Mouse (Mus musculus): ENCODE results near the gene Ndufs2. TPM values are rescaled to one million over a fixed set of nuclear protein-coding genes. Genes with fewer than 3 reads are reported as not detected.
"Not testable (repeated sequence)": the region's sequence is repeated elsewhere in the genome, so short reads cannot be mapped to it uniquely, and the experiment has no call there.

Gene Ndufs2
- polyA plus RNA-seq, 1 experiment from 2014 or later = 218 TPM

- no peaks in the 10 kb centered on the region for H3K9me3 ChIP-seq (ENCODE audit: control insufficient read depth, low read length)
- peaks cover 25% of the 10 kb centered on the region for H3K36me3 ChIP-seq (replicated peaks; ENCODE audit: control insufficient read depth, insufficient read depth)
- peak overlapping the region; percentile 81 for H3K27ac ChIP-seq
- ATAC-seq (ENCODE audit: low FRiP score) = no peak
- no peaks in the 10 kb centered on the region for H3K27me3 ChIP-seq (ENCODE audit: control insufficient read depth, insufficient read depth, low read length)
- H3K4me3 ChIP-seq (replicated peaks; ENCODE audit: low read length) = peak overlapping the region; percentile 80; the same call in 1 of the 2 replicates
- H3K4me2 ChIP-seq (replicated peaks) = peak overlapping the region; percentile 71
- WGBS = 24% methylated on average over 4 of the region's 4 CpGs
- no peak overlapping the region for H3K9ac ChIP-seq
- DNase-seq (ENCODE audit: low spot score) = no peak
- peaks cover 42% of the 10 kb centered on the region for H3K4me1 ChIP-seq (replicated peaks; ENCODE audit: control insufficient read depth, insufficient read depth, low read length)
Observed at GRCm38 (mm10) chr1:171247916-171248315, 3.3 kb downstream of the Ndufs2 start.

GRCm38 (mm10) chr1:171247453-171247841 is 3.7 kb downstream of the Ndufs2 start:
- 20% methylated on average over 13 of the region's 13 CpGs for WGBS

GRCm38 (mm10) chr1:171246709-171247452 is 4.3 kb downstream of the Ndufs2 start:
- peak overlapping the region; percentile 81 for H3K27ac ChIP-seq
- peak; percentile 94 for ATAC-seq (ENCODE audit: low FRiP score)
- no peaks in the 10 kb centered on the region for H3K9me3 ChIP-seq (ENCODE audit: control insufficient read depth, low read length)
- H3K27me3 ChIP-seq (ENCODE audit: control insufficient read depth, insufficient read depth, low read length) = no peaks in the 10 kb centered on the region
- peaks cover 34% of the 10 kb centered on the region for H3K4me1 ChIP-seq (replicated peaks; ENCODE audit: control insufficient read depth, insufficient read depth, low read length)
- H3K9ac ChIP-seq = peak overlapping the region; percentile 94
- DNase-seq (ENCODE audit: low spot score) = peak; percentile 99
- H3K36me3 ChIP-seq (replicated peaks; ENCODE audit: control insufficient read depth, insufficient read depth) = peaks cover 35% of the 10 kb centered on the region
- H3K4me3 ChIP-seq (replicated peaks; ENCODE audit: low read length) = peak overlapping the region; percentile 80
- H3K4me2 ChIP-seq (replicated peaks) = peak overlapping the region; percentile 71
- WGBS = under 1% methylated on average over 41 of the region's 41 CpGs

More at GRCm38 (mm10) chr1:171247453-171247841, 3.7 kb downstream of the Ndufs2 start:
- H3K27ac ChIP-seq = peak overlapping the region; percentile 81
- H3K9ac ChIP-seq = peak overlapping the region; percentile 38
- ATAC-seq (ENCODE audit: low FRiP score) = no peak; the same call in 1 of the 2 replicates
- H3K4me2 ChIP-seq (replicated peaks) = peak overlapping the region; percentile 71
- no peaks in the 10 kb centered on the region for H3K9me3 ChIP-seq (ENCODE audit: control insufficient read depth, low read length)
- no peak for DNase-seq (ENCODE audit: low spot score)
- peaks cover 30% of the 10 kb centered on the region for H3K36me3 ChIP-seq (replicated peaks; ENCODE audit: control insufficient read depth, insufficient read depth)
- H3K4me1 ChIP-seq (replicated peaks; ENCODE audit: control insufficient read depth, insufficient read depth, low read length) = peaks cover 40% of the 10 kb centered on the region
- no peaks in the 10 kb centered on the region for H3K27me3 ChIP-seq (ENCODE audit: control insufficient read depth, insufficient read depth, low read length)
- H3K4me3 ChIP-seq (replicated peaks; ENCODE audit: low read length) = peak overlapping the region; percentile 80

- Histone ChIP-seq H3K9me3 (ENCODE audit: control insufficient read depth, low read length) (no peaks in the 10 kb centered on the region), H3K27ac (no peak overlapping the region), H3K4me1 (replicated peaks; ENCODE audit: control insufficient read depth, insufficient read depth, low read length) (peaks cover 20% of the 10 kb centered on the region), H3K4me3 (replicated peaks; ENCODE audit: low read length) (no peak overlapping the region), H3K27me3 (ENCODE audit: control insufficient read depth, insufficient read depth, low read length) (no peaks in the 10 kb centered on the region), H3K4me2 (replicated peaks) (peak overlapping the region; percentile 71), H3K9ac (no peak overlapping the region), H3K36me3 (replicated peaks; ENCODE audit: control insufficient read depth, insufficient read depth) (peaks cover 50% of the 10 kb centered on the region)
- DNase-seq (ENCODE audit: low spot score) = no peak
- no peak for ATAC-seq (ENCODE audit: low FRiP score)
- WGBS = 95% methylated on average over 8 of the region's 8 CpGs
Observed at GRCm38 (mm10) chr1:171245353-171245752, 5.8 kb downstream of the Ndufs2 start.

GRCm38 (mm10) chr1:171241952-171242351 is 9.2 kb downstream of the Ndufs2 start:
- not testable (repeated sequence) for H3K4me2 ChIP-seq (replicated peaks); H3K4me3 ChIP-seq (replicated peaks; ENCODE audit: low read length); H3K27me3 ChIP-seq (ENCODE audit: control insufficient read depth, insufficient read depth, low read length); H3K9ac ChIP-seq; ATAC-seq (ENCODE audit: low FRiP score); H3K27ac ChIP-seq; H3K9me3 ChIP-seq (ENCODE audit: control insufficient read depth, low read length); DNase-seq (ENCODE audit: low spot score); H3K4me1 ChIP-seq (replicated peaks; ENCODE audit: control insufficient read depth, insufficient read depth, low read length)
- WGBS = 85% methylated on average over 12 of the region's 12 CpGs
- H3K36me3 ChIP-seq (replicated peaks; ENCODE audit: control insufficient read depth, insufficient read depth) = peaks cover 84% of the 10 kb centered on the region

GRCm38 (mm10) chr1:171240911-171241310 is 10.3 kb downstream of the Ndufs2 start:
- H3K9me3 ChIP-seq (ENCODE audit: control insufficient read depth, low read length) = no peaks in the 10 kb centered on the region
- H3K9ac ChIP-seq = no peak overlapping the region
- H3K27ac ChIP-seq = no peak overlapping the region
- WGBS = 94% methylated on average over 10 of the region's 10 CpGs
- no peak overlapping the region for H3K4me2 ChIP-seq (replicated peaks)
- peaks cover 4% of the 10 kb centered on the region for H3K4me1 ChIP-seq (replicated peaks; ENCODE audit: control insufficient read depth, insufficient read depth, low read length)
- H3K36me3 ChIP-seq (replicated peaks; ENCODE audit: control insufficient read depth, insufficient read depth) = peaks cover 95% of the 10 kb centered on the region
- ATAC-seq (ENCODE audit: low FRiP score) (no peak), DNase-seq (ENCODE audit: low spot score) (no peak)
- H3K27me3 ChIP-seq (ENCODE audit: control insufficient read depth, insufficient read depth, low read length) = no peaks in the 10 kb centered on the region
- no peak overlapping the region for H3K4me3 ChIP-seq (replicated peaks; ENCODE audit: low read length)

GRCm38 (mm10) chr1:171239992-171240744 is 11.0 kb downstream of the Ndufs2 start:
- 81% methylated on average over 15 of the region's 15 CpGs for WGBS
- no peak for ATAC-seq (ENCODE audit: low FRiP score)
- Histone ChIP-seq H3K9ac (no peak overlapping the region), H3K36me3 (replicated peaks; ENCODE audit: control insufficient read depth, insufficient read depth) (peaks cover 96% of the 10 kb centered on the region), H3K4me2 (replicated peaks) (no peak overlapping the region), H3K27ac (no peak overlapping the region), H3K4me3 (replicated peaks; ENCODE audit: low read length) (no peak overlapping the region), H3K9me3 (ENCODE audit: control insufficient read depth, low read length) (no peaks in the 10 kb centered on the region), H3K27me3 (ENCODE audit: control insufficient read depth, insufficient read depth, low read length) (no peaks in the 10 kb centered on the region), H3K4me1 (replicated peaks; ENCODE audit: control insufficient read depth, insufficient read depth, low read length) (no peaks in the 10 kb centered on the region)
- DNase-seq (ENCODE audit: low spot score) = no peak

GRCm38 (mm10) chr1:171238463-171238862 is 12.7 kb downstream of the Ndufs2 start:
- Histone ChIP-seq H3K27ac (no peak overlapping the region), H3K27me3 (ENCODE audit: control insufficient read depth, insufficient read depth, low read length) (no peaks in the 10 kb centered on the region), H3K4me1 (replicated peaks; ENCODE audit: control insufficient read depth, insufficient read depth, low read length) (no peaks in the 10 kb centered on the region), H3K4me2 (replicated peaks) (no peak overlapping the region), H3K36me3 (replicated peaks; ENCODE audit: control insufficient read depth, insufficient read depth) (peaks cover 99% of the 10 kb centered on the region), H3K9ac (no peak overlapping the region), H3K4me3 (replicated peaks; ENCODE audit: low read length) (no peak overlapping the region), H3K9me3 (ENCODE audit: control insufficient read depth, low read length) (no peaks in the 10 kb centered on the region)
- DNase-seq (ENCODE audit: low spot score) (peak; percentile 55), ATAC-seq (ENCODE audit: low FRiP score) (no peak)
- 70% methylated on average over 14 of the region's 14 CpGs for WGBS

- Histone ChIP-seq H3K4me3 (replicated peaks; ENCODE audit: low read length) (no peak overlapping the region), H3K9me3 (ENCODE audit: control insufficient read depth, low read length) (no peaks in the 10 kb centered on the region), H3K9ac (no peak overlapping the region), H3K36me3 (replicated peaks; ENCODE audit: control insufficient read depth, insufficient read depth) (peaks cover 89% of the 10 kb centered on the region), H3K4me2 (replicated peaks) (no peak overlapping the region), H3K27me3 (ENCODE audit: control insufficient read depth, insufficient read depth, low read length) (no peaks in the 10 kb centered on the region), H3K27ac (no peak overlapping the region), H3K4me1 (replicated peaks; ENCODE audit: control insufficient read depth, insufficient read depth, low read length) (no peaks in the 10 kb centered on the region)
- no peak for DNase-seq (ENCODE audit: low spot score)
- no peak for ATAC-seq (ENCODE audit: low FRiP score)
- WGBS = 83% methylated on average over 6 of the region's 6 CpGs
Observed at GRCm38 (mm10) chr1:171237438-171237837, 13.8 kb downstream of the Ndufs2 start.
